Mouse (Mus musculus) CD4-positive, CD25-positive, alpha-beta regulatory T cell, adult 4 months (primary cell): ENCODE measurements around the gene Gm26741. TPM values are rescaled to one million over a fixed set of nuclear protein-coding genes. Genes with fewer than 3 reads are reported as not detected.

Source experiments
- ATAC-seq: one replicate; pipeline ENCODE4 v1.8.0; 2017
- polyA plus RNA-seq, 2 experiments: library from polyadenylated mRNA; unstranded; fragments of 100-300 nt; shearing (Covaris generic); gene quantifications; one replicate each; pipeline ENCODE4 v1.2.1; 2017

Gene Gm26741
- polyA plus RNA-seq, 2 experiments from 2014 or later, result not detected

DNA sequence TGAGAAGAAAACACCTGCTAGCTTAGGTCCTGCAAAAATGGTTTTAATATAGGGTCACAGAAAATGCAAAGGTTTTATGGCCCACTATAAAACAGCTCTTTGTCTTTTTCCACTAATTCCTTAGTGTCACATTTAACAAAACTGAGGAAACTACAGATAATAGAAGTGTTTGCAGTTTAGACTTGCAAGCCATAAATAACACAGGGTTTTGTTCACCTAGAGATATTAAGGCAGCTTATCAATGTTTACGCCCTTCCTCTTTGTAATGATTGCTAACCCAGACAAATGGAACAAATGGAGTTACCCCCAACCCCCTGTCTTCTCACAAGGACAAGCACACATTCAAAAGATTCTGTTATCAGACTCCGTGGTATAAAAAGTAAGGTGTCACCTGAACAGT, 32.6 kb downstream of the Gm26741 start:
- ATAC-seq, result no peak

- no peak for ATAC-seq
Observed at GRCm38 (mm10) chr10:52396647-52397046, 38.1 kb downstream of the Gm26741 start.

DNA sequence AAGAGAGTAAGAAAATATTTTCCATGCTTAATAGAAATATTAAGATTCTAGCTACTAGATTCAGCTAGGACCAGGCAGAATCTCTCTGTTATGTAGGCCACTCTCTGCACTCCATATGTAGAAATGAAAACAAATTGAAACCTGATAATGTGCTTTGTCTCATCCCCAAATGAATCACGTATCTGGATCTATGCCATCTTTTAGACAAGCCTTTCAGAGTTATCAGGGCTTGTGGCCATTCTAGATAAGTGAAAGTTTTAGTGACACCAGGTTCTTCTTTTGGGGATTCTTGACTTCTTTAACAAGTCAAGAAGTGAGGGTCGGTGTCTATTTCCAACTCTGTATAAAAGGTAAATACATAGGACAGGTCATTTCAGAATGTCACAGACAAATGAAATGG, 40.1 kb downstream of the Gm26741 start:
- ATAC-seq, result no peak

DNA sequence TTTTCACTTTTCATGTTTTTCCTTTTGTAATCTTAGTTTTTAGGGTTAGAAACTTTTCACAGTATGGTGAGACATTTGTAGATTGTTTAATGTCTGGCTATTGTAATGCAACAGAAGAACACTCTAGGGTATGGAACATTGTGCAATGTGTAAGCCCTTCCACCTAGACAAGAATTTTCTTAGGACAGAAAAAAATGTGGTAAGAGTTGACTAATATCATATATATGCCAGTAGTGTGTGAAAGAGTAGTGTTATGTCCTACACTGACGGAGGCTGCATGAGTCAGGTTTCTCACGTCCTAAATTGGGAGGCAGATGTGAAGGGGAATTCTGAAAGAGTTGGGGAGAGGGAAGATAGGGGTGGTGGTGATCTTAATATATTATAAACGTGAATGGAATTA, 41.2 kb downstream of the Gm26741 start:
- no peak for ATAC-seq

GRCm38 (mm10) chr10:52405160-52405559, 46.6 kb downstream of the Gm26741 start:
- no peak for ATAC-seq

GRCm38 (mm10) chr10:52407526-52407925, 49.0 kb downstream of the Gm26741 start:
- no peak for ATAC-seq

Other genes starting within 250 kb of the Gm26741 start
- gene Ros1, start 163.5 kb upstream of the Gm26741 start, polyA plus RNA-seq, result not detected
- not detected for gene Dcbld1, start 125.1 kb upstream of the Gm26741 start, polyA plus RNA-seq
- 1 to 10 TPM; 6.6 to 8.9 TPM for gene Gopc, start 23.4 kb downstream of the Gm26741 start, polyA plus RNA-seq
- gene Nepn, start 30.2 kb downstream of the Gm26741 start, polyA plus RNA-seq, result not detected
- 1 to 10 TPM; 5.1 to 8.6 TPM for gene Nus1, start 58.8 kb downstream of the Gm26741 start, polyA plus RNA-seq